Mouse (Mus musculus) thymus, adult 2 months (tissue): Measurements from ENCODE around the gene E2f3.

Source experiments
- CTCF ChIP-seq: fragments of 200-500 bp; IDR thresholded peaks from 2 replicates; pipeline ENCODE4 v1.5.1; 2012; ENCODE audit warnings: mild to moderate bottlenecking, control low read depth, low read length, moderate library complexity, borderline replicate concordance; ENCODE audit not compliant: control insufficient read depth, poor library complexity, insufficient read depth; ENCODE audit errors: extremely low read depth
- POLR2A ChIP-seq: fragments of 200-500 bp; IDR thresholded peaks from 2 replicates; pipeline ENCODE4 v1.6.1; 2012; ENCODE audit warnings: mild to moderate bottlenecking, low read length, control low read depth, moderate library complexity; ENCODE audit not compliant: control insufficient read depth, poor library complexity, insufficient read depth; ENCODE audit errors: extremely low read depth

DNA sequence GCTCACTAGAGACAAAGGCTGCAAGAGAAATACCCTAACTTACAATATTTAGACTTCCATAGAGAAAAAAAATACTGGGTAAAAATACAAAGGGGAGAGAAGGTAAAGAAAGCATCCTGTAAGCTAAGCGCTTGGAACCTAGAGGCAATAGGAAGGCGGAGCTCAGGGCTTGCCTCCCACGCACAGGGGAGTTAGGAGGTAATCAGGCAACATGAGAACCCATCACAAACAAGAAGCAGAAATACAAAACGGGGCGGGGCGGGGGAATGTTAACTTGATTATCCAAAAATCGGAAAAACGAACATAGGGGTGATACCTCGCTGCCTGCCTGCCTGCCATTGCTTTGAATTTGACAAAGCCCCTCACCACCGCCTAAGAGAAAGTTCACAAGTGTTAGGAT is 31.1 kb downstream of the E2f3 start:
- TF ChIP-seq POLR2A = no peak
- no peak for TF ChIP-seq CTCF
